Mouse (Mus musculus) MEL (cell line): ENCODE measurements at regions not wholly inside any gene's neighbourhood (a gene's known extent, or its start where the extent isn't known, plus 50 kb on each side); places are given as distances from the start of the nearest gene placed in this dataset.

ENCODE experiments used
- CHD2 ChIP-seq: IDR thresholded peaks from 2 replicates; pipeline ENCODE4 v1.6.1; 2011; ENCODE audit warnings: low read length, improper control_type of control experiment
- CTCF ChIP-seq, 3 experiments: IDR thresholded peaks in 2 of 3; conservative IDR thresholded peaks in 1 of 3; 2 replicates each; pipeline ENCODE4 v1.5.1; 2011 to 2012; ENCODE audit warnings: low read length in 3 of 3, low read depth in 2 of 3, mild to moderate bottlenecking in 2 of 3, improper control_type of control experiment in 1 of 3, inconsistent platforms in 1 of 3, mixed read lengths in 1 of 3, moderate library complexity in 1 of 3; ENCODE audit not compliant: control insufficient read depth in 1 of 3, insufficient read depth in 1 of 3, poor library complexity in 1 of 3, severe bottlenecking in 1 of 3
- EP300 ChIP-seq, 2 experiments: IDR thresholded peaks; 2 replicates each; pipeline ENCODE4 v1.6.1; 2011; ENCODE audit warnings: improper control_type of control experiment in 2 of 2, low read length in 2 of 2, low read depth in 1 of 2, mild to moderate bottlenecking in 1 of 2
- MAX ChIP-seq: IDR thresholded peaks from 2 replicates; pipeline ENCODE4 v1.6.1; 2011; ENCODE audit warnings: low read length, improper control_type of control experiment
- MXI1 ChIP-seq: IDR thresholded peaks from 2 replicates; pipeline ENCODE4 v1.6.1; 2011; ENCODE audit warnings: mild to moderate bottlenecking, low read depth, low read length, improper control_type of control experiment
- POLR2A ChIP-seq, 2 experiments: IDR thresholded peaks; 2 replicates each; pipeline ENCODE4 v1.6.1; 2011 to 2012; ENCODE audit warnings: low read length in 2 of 2, mild to moderate bottlenecking in 2 of 2, control low read depth in 1 of 2, improper control_type of control experiment in 1 of 2, low read depth in 1 of 2, moderate library complexity in 1 of 2; ENCODE audit not compliant: control insufficient read depth in 1 of 2, insufficient read depth in 1 of 2, poor library complexity in 1 of 2
- POLR2AphosphoS2 ChIP-seq: IDR thresholded peaks from 2 replicates; pipeline ENCODE4 v1.6.1; 2011; ENCODE audit warnings: low read length, improper control_type of control experiment
- SIN3A ChIP-seq: IDR thresholded peaks from 2 replicates; pipeline ENCODE4 v1.6.1; 2012; ENCODE audit warnings: low read length, improper control_type of control experiment, inconsistent platforms
- USF1 ChIP-seq: IDR thresholded peaks from 2 replicates; pipeline ENCODE4 v1.6.1; 2014; ENCODE audit warnings: low read depth, mild to moderate bottlenecking, inconsistent platforms, low read length, improper control_type of control experiment, moderate library complexity
- USF2 ChIP-seq, 2 experiments: IDR thresholded peaks; 2 replicates each; pipeline ENCODE4 v1.6.1; 2011 to 2012; ENCODE audit warnings: improper control_type of control experiment in 2 of 2, low read length in 2 of 2, borderline replicate concordance in 1 of 2, inconsistent platforms in 1 of 2, low read depth in 1 of 2, mild to moderate bottlenecking in 1 of 2; ENCODE audit not compliant: insufficient read depth in 1 of 2
- ZC3H11A ChIP-seq: IDR thresholded peaks from 2 replicates; pipeline ENCODE4 v1.6.1; 2012; ENCODE audit warnings: low read depth, mild to moderate bottlenecking, inconsistent platforms, low read length, improper control_type of control experiment
- ZMIZ1 ChIP-seq: IDR thresholded peaks from 2 replicates; pipeline ENCODE4 v1.6.1; 2012; ENCODE audit warnings: low read depth, mild to moderate bottlenecking, inconsistent platforms, low read length, improper control_type of control experiment, moderate library complexity

GRCm38 (mm10) chr6:67102541-67103134 lies 65.4 kb upstream of the Gadd45a start:
- TF ChIP-seq CHD2 (no peak), ZC3H11A (no peak), CTCF (IDR thresholded peaks at IDR 0.05 in 2 of 3, conservative IDR thresholded peaks at IDR 0.05 in 1 of 3; ENCODE audit: control insufficient read depth in 1 of 3, insufficient read depth in 1 of 3, low read depth in 2 of 3, low read length in 3 of 3, poor library complexity in 1 of 3, severe bottlenecking in 1 of 3) (no peak), MXI1 (no peak), ZMIZ1 (no peak), USF2 (IDR thresholded peaks at IDR 0.05; ENCODE audit: borderline replicate concordance in 1 of 2, insufficient read depth in 1 of 2, low read depth in 1 of 2, low read length in 2 of 2) (no peak), POLR2A (IDR thresholded peaks at IDR 0.05; ENCODE audit: control insufficient read depth in 1 of 2, insufficient read depth in 1 of 2, low read depth in 1 of 2, low read length in 2 of 2, poor library complexity in 1 of 2) (no peak), MAX (no peak), EP300 (IDR thresholded peaks at IDR 0.05; ENCODE audit: low read depth in 1 of 2, low read length in 2 of 2) (no peak), USF1 (no peak), POLR2AphosphoS2 (no peak), SIN3A (no peak)
